Mouse (Mus musculus) lung, postnatal 0 days (tissue): ENCODE results near the gene Dhx30. TPM values are rescaled to one million over a fixed set of nuclear protein-coding genes. Genes with fewer than 3 reads are reported as not detected.
"Not testable (repeated sequence)": the region's sequence is repeated elsewhere in the genome, so short reads cannot be mapped to it uniquely, and the experiment has no call there.

ENCODE experiments used
- ATAC-seq: fragments of 200-750 bp; cut with Nextera tagmentation; 2 replicates; pipeline ENCODE4 v1.8.0; 2017; ENCODE audit warnings: moderate library complexity
- DNase-seq: peaks from one replicate; pipeline ENCODE4 v3.0.0-alpha.2; 2016; ENCODE audit warnings: low spot score
- H3K27ac ChIP-seq: fragments of 300-500 bp; sonication (generic); 2 replicates; pipeline ENCODE4 v1.5.1; 2014; ENCODE audit warnings: antibody characterized with exemption, mild to moderate bottlenecking, low read length, mixed read lengths
- H3K27me3 ChIP-seq: fragments of 300-500 bp; sonication (generic); replicated peaks from 2 replicates; pipeline ENCODE4 v1.6.1; 2014; ENCODE audit warnings: low read length, mixed read lengths; ENCODE audit not compliant: insufficient read depth
- H3K36me3 ChIP-seq: fragments of 300-500 bp; sonication (generic); 2 replicates; pipeline ENCODE4 v1.6.1; 2014; ENCODE audit warnings: low read length, mixed read lengths; ENCODE audit not compliant: insufficient read depth
- H3K4me1 ChIP-seq: fragments of 300-500 bp; sonication (generic); 2 replicates; pipeline ENCODE4 v1.6.1; 2014; ENCODE audit warnings: antibody characterized with exemption, low read depth, low read length, mixed read lengths; ENCODE audit not compliant: insufficient read depth
- H3K4me2 ChIP-seq: fragments of 300-500 bp; sonication (generic); replicated peaks from 2 replicates; pipeline ENCODE4 v1.6.1; 2014; ENCODE audit warnings: low read depth, mild to moderate bottlenecking, low read length, moderate library complexity, mixed read lengths
- H3K4me3 ChIP-seq: fragments of 300-500 bp; sonication (generic); 2 replicates; pipeline ENCODE4 v1.5.1; 2014; ENCODE audit warnings: low read depth, low read length
- H3K9ac ChIP-seq: fragments of 300-500 bp; sonication (generic); replicated peaks from 2 replicates; pipeline ENCODE4 v1.6.1; 2014; ENCODE audit warnings: low read depth, mild to moderate bottlenecking
- H3K9me3 ChIP-seq: fragments of 300-500 bp; sonication (generic); 2 replicates; pipeline ENCODE4 v1.6.1; 2016; ENCODE audit warnings: low read length, mixed read lengths
- CTCF ChIP-seq: IDR thresholded peaks from 2 replicates; pipeline ENCODE4 v1.5.1; 2016; ENCODE audit warnings: antibody characterized with exemption, mild to moderate bottlenecking
- EP300 ChIP-seq: IDR thresholded peaks from 2 replicates; pipeline ENCODE4 v1.6.1; 2016; ENCODE audit warnings: antibody characterized with exemption, mild to moderate bottlenecking, control low read depth
- WGBS: fragments of 180-500 bp; shearing (Covaris S2); extraction: QIAGEN DNeasy Blood & Tissue Kit; methylation state at CpG from one replicate; pipeline ENCODE4 v1.1.7; 2014; 5-methylcytosine and 5-hydroxymethylcytosine counted together
- polyA plus RNA-seq: library from polyadenylated mRNA; unstranded; fragments of >200 nt; fragmentation: Nextera tagmentation; extraction: Ambion mirVana; gene quantifications from 2 replicates; pipeline ENCODE4 v1.2.1, GENCODE M21; 2015

Gene Dhx30
- polyA plus RNA-seq, 1 experiment from 2014 or later, result 51.7 TPM

DNA sequence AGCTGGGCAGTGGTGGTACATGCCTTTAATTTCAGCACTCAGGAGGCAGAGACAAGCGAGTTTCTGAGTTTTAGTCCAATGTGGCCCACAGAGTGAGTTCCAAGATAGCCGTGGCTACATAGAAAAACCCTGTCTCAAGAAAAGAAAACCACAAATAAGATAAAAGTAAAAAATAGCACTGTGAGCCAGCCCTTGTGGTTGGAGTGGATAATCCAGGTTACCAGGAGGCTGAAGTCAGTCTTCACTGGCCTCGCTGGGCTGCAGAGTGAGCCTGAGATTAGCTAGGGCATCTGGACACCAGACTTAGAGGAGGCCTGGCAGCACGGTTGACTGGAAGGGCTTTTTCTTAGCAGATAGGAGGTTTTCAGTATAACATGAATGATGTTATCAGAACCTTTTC is 21.5 kb upstream of the Dhx30 start:
- no peak overlapping the region for H3K27ac ChIP-seq
- no peaks in the 10 kb centered on the region for H3K27me3 ChIP-seq
- DNase-seq (no peak), ATAC-seq (no peak)
- H3K4me2 ChIP-seq, result no peak overlapping the region
- H3K4me3 ChIP-seq, result no peak overlapping the region
- no peak for TF ChIP-seq EP300
- no peak for TF ChIP-seq CTCF
- no peak overlapping the region for H3K9ac ChIP-seq
- no peaks in the 10 kb centered on the region for H3K4me1 ChIP-seq
- no peaks in the 10 kb centered on the region for H3K9me3 ChIP-seq
- WGBS, result 82% methylated on average over 4 of the region's 4 CpGs
- H3K36me3 ChIP-seq, result no peaks in the 10 kb centered on the region; the same call in 1 of the 2 replicates

DNA sequence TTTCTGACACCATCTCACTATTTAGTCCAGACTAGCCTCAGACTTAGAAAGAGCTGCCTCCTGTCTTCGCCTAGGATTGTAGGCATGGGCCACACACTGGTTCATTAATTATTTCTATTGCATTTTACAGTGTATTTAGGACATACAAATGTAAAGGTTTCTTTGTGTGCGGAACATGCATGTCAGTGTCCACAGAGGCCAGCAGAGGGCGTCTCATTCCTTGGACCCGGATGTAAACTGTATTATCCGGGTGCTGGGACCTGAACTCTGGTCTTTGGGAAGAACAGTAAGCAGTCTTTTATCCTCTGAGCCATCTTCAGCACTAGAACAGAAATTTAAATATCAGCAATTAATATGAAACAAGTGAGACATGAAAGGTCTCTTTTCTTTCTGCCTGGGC is 16.5 kb upstream of the Dhx30 start:
- Histone ChIP-seq H3K4me3 (no peak overlapping the region), H3K4me1 (peaks cover 3% of the 10 kb centered on the region; the same call in 1 of the 2 replicates), H3K9ac (no peak overlapping the region), H3K9me3 (no peaks in the 10 kb centered on the region), H3K27me3 (no peaks in the 10 kb centered on the region), H3K27ac (no peak overlapping the region), H3K36me3 (no peaks in the 10 kb centered on the region), H3K4me2 (no peak overlapping the region)
- ATAC-seq, result no peak
- no peak for DNase-seq
- WGBS, result 81% methylated on average over 5 of the region's 5 CpGs
- TF ChIP-seq CTCF, result peak; percentile 38
- TF ChIP-seq EP300, result no peak

DNA sequence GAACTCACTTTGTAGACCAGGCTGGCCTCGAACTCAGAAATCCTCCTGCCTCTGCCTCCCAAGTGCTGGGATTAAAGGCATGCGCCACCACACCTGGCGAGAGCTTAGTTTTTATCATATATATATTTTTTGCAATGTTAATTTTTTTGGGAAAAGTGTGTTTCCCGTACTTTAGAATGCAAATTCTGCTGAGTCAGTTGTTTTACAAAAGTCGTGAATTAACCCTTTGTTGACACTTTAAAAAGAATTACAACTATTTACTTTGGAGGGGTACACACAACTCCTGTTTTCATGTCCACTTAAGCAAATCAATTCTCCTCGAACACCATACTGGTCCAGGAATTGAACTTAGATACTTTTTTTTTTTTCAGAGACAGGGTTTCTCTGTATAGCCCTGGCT is 15.3 kb upstream of the Dhx30 start:
- TF ChIP-seq EP300 (no peak), CTCF (no peak)
- no peaks in the 10 kb centered on the region for H3K27me3 ChIP-seq
- WGBS, result 43% methylated on average over 6 of the region's 6 CpGs
- H3K9ac ChIP-seq, result no peak overlapping the region
- H3K9me3 ChIP-seq, result no peaks in the 10 kb centered on the region
- H3K4me1 ChIP-seq, result peaks cover 3% of the 10 kb centered on the region; the same call in 1 of the 2 replicates
- H3K4me2 ChIP-seq, result peak overlapping the region; percentile 91
- ATAC-seq (no peak), DNase-seq (no peak)
- H3K27ac ChIP-seq, result no peak overlapping the region
- 0 out of 2 replicates have a peak overlapping the region, but pooled peaks have one; percentile 88 for H3K4me3 ChIP-seq
- H3K36me3 ChIP-seq, result no peaks in the 10 kb centered on the region

- Histone ChIP-seq H3K27ac (peak overlapping the region; percentile 82), H3K4me2 (peak overlapping the region; percentile 91), H3K4me1 (peaks cover 3% of the 10 kb centered on the region; the same call in 1 of the 2 replicates), H3K36me3 (no peaks in the 10 kb centered on the region), H3K9ac (peak overlapping the region; percentile 69), H3K4me3 (peak overlapping the region; percentile 88), H3K9me3 (no peaks in the 10 kb centered on the region), H3K27me3 (no peaks in the 10 kb centered on the region)
- peak; percentile 62 for ATAC-seq
- TF ChIP-seq CTCF, result no peak
- no peak for TF ChIP-seq EP300
- under 1% methylated on average over 20 of the region's 38 CpGs for WGBS
- DNase-seq, result no peak
Measured at GRCm38 (mm10) chr9:110132201-110132605, 14.6 kb upstream of the Dhx30 start.

GRCm38 (mm10) chr9:110131525-110132197 is 14.0 kb upstream of the Dhx30 start:
- under 1% methylated on average over 60 of the region's 64 CpGs for WGBS
- ATAC-seq (peak; percentile 98), DNase-seq (peak; percentile 99)
- H3K27ac ChIP-seq, result peak overlapping the region; percentile 82
- H3K4me3 ChIP-seq, result peak overlapping the region; percentile 88
- H3K27me3 ChIP-seq, result no peaks in the 10 kb centered on the region
- peaks cover 3% of the 10 kb centered on the region; the same call in 1 of the 2 replicates for H3K4me1 ChIP-seq
- TF ChIP-seq EP300 (no peak), CTCF (no peak)
- H3K4me2 ChIP-seq, result peak overlapping the region; percentile 91
- H3K9me3 ChIP-seq, result no peaks in the 10 kb centered on the region
- peak overlapping the region; percentile 69 for H3K9ac ChIP-seq
- no peaks in the 10 kb centered on the region for H3K36me3 ChIP-seq

DNA sequence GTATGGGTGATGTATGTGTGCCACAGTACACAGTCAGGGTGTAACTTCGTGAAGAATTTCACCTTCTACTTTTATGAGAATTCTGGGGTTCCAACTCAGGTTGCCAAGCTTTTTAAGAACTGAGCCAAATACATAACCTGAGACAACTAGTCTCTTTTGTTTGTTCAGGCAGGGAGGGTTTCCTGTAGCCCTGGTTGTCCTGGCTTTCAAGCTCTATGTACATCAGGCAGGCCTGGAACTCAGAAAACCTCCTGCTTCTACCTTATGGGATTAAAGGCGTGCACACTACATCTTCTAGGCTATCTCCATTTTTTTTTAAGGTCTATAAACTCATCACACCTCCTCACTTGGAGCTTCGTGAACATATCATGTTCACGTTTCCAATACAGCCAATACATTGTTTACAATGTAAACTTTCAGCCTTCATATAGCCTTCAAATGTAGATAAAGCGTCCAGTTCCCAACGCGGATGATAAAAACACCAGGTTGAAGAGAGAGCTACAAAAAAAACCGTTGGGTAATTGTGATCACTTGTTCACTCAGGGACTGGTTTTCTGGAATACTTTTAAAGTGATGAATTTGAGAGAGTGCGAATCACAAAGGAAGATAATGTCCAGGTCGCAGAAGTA is 13.4 kb upstream of the Dhx30 start:
- peak overlapping the region; percentile 88 for H3K4me3 ChIP-seq
- no peak for ATAC-seq
- peak overlapping the region; percentile 69 for H3K9ac ChIP-seq
- peak overlapping the region; percentile 80 for H3K27ac ChIP-seq
- no peaks in the 10 kb centered on the region for H3K36me3 ChIP-seq
- H3K9me3 ChIP-seq, result no peaks in the 10 kb centered on the region
- peak overlapping the region; percentile 91 for H3K4me2 ChIP-seq
- TF ChIP-seq CTCF, result no peak
- no peak for TF ChIP-seq EP300
- DNase-seq, result no peak
- H3K27me3 ChIP-seq, result no peaks in the 10 kb centered on the region
- H3K4me1 ChIP-seq, result peaks cover 3% of the 10 kb centered on the region; the same call in 1 of the 2 replicates
- 11% methylated on average over 10 of the region's 10 CpGs for WGBS

DNA sequence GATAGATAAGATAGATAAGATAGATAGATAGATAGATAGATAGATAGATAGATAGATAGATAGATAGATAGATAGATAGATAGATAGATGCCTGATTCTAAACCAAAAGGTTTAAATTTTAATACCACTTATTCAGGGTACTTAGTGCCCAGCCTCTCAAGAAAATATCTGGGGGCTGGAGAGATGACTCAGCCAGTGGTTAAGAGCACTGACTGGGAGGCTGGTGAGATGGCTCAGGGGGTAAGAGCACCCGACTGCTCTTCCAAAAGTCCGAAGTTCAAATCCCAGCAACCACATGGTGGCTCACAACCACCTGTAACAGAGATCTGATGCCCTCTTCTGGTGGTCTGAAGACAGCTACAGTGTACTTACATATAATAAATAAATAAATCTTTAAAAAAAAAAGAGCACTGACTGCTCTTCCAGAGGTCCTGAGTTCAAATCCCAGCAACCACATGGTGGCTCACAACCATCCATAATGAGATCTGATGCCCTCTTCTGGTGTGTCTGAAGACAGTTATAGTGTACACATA is 6.4 kb upstream of the Dhx30 start:
- not testable (repeated sequence) for DNase-seq, ATAC-seq, H3K27ac ChIP-seq, H3K9ac ChIP-seq, H3K4me3 ChIP-seq, H3K4me1 ChIP-seq, H3K27me3 ChIP-seq, H3K36me3 ChIP-seq, H3K9me3 ChIP-seq, H3K4me2 ChIP-seq
- 20% methylated on average over 1 of the region's 2 CpGs for WGBS
